Mouse (Mus musculus) embryonic fibroblast, embryonic 13.5 days (primary cell): ENCODE results near the gene Wasf2. TPM values are rescaled to one million over a fixed set of nuclear protein-coding genes. Genes with fewer than 3 reads are reported as not detected.

ENCODE experiments used
- H3K27ac ChIP-seq: 2 replicates; pipeline ENCODE4 v1.5.1; 2012; ENCODE audit warnings: low read length, control low read depth, inconsistent platforms; ENCODE audit not compliant: insufficient read depth
- H3K4me1 ChIP-seq: 2 replicates; pipeline ENCODE4 v1.6.1; 2011; ENCODE audit warnings: low read length; ENCODE audit not compliant: control insufficient read depth, insufficient read depth
- H3K4me3 ChIP-seq: 2 replicates; pipeline ENCODE4 v1.5.1; 2011; ENCODE audit warnings: mild to moderate bottlenecking, control low read depth, low read length; ENCODE audit not compliant: insufficient read depth
- CTCF ChIP-seq: IDR thresholded peaks from 2 replicates; pipeline ENCODE4 v1.5.1; 2011; ENCODE audit warnings: mild to moderate bottlenecking, control low read depth, low read length, moderate library complexity, borderline replicate concordance; ENCODE audit not compliant: insufficient read depth
- POLR2A ChIP-seq: IDR thresholded peaks from 2 replicates; pipeline ENCODE4 v1.6.1; 2011; ENCODE audit warnings: low read depth, mild to moderate bottlenecking, control low read depth, low read length, moderate library complexity
- polyA plus RNA-seq: library from polyadenylated mRNA; stranded (reverse); fragments of >200 nt; gene quantifications from 2 replicates; pipeline ENCODE4 v1.2.4, GENCODE M21; 2011; ENCODE audit warnings: low read depth; ENCODE audit not compliant: missing spikeins, insufficient read length

Wasf2 gene
- polyA plus RNA-seq, 1 experiment: 107 TPM

DNA sequence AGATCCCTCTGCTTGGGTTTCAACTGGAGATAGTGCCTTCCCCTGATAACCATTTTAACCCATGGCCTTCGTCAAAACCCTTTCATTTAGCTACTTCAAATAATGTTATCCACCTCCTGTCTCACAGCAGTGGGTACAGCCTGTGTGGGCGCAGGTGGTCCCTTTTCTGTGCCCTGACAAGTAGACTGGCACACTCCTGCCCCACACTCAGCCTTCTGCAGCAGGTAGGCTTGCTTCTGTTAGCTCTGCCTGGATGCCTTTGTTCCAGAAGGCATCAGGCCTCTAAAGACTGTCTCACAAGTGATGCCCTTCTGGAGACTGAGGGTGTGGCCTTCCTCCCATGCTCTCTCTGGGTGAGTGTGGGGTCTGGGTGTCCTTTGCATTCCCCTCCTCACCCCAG is 65.8 kb downstream of the Wasf2 start:
- H3K27ac ChIP-seq: no peak overlapping the region
- no peak for TF ChIP-seq CTCF
- TF ChIP-seq POLR2A: no peak

DNA sequence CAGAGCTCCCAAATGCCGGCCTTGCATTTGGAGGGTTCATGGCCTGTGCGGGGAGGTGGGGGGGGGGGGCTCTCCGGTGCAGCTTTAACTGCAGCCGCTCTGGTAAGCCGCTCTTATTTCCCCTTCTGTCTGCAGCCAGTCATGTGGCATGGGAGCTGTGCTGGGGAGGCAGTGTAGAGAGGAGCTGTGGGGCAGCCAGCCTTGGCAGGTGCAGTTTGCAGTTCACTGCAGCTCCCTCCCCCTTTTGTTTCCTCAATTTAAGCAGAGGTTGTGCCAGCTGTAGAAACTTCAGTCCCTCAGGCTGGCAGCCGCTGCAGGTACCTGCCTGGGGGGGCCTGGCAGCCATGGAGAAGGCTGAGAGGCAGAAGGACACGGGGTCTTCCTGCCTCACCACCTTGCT is 66.5 kb downstream of the Wasf2 start:
- no peak overlapping the region for H3K4me3 ChIP-seq
- H3K4me1 ChIP-seq: peaks cover 2% of the 10 kb centered on the region; the same call in 1 of the 2 replicates
- no peak for TF ChIP-seq CTCF
- no peak for TF ChIP-seq POLR2A
- no peak overlapping the region for H3K27ac ChIP-seq

More for the DNA sequence above, 65.8 kb downstream of the Wasf2 start:
- Histone ChIP-seq H3K4me1 (peaks cover 2% of the 10 kb centered on the region; the same call in 1 of the 2 replicates), H3K4me3 (no peak overlapping the region)

DNA sequence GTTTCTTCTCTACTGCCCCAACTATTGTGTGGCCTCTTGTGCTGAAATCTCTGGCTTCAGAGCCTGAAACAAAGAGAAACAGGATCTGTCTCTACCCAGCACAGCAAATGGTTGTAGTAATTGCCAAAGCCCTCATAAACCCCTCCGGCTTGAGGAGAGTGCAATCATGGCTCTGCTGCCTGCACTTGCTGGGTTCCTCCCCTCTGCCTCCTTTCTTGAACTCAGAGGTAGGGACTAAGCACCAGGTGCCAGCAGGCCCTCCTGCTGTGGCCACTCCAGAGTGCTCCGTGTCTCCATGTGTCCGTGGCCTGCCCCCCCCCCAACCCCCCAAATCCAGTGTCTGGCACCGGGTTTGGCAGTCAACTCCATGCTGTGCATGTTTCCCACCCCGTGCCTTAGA is 67.0 kb downstream of the Wasf2 start:
- TF ChIP-seq POLR2A (no peak), CTCF (no peak)
- no peak overlapping the region for H3K4me3 ChIP-seq
- H3K27ac ChIP-seq: no peak overlapping the region
- H3K4me1 ChIP-seq: peaks cover 2% of the 10 kb centered on the region; the same call in 1 of the 2 replicates

DNA sequence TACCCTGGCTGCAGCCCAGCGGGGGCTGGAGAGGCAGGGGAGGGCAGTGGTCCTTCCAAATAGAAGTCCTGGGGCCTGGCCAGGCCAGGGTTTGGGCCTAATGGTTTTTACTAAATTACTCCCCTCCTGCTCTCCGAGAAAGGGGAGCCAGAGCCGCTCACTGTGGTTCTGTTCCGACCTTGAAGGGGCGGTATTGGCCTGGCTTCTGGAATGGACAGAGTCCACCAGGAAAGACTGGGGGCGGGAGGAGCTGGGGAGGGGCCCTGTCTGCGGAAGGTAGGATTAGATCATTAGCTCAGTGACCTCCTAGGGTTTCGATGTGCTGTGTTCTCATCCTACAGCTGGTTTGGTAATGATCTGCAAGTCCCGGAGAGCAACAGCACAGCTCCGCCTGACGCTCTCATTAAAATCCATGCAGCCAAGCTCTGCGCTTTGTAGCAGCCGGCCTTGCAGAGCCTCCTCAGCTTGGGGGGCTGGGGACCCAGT is 67.5 kb downstream of the Wasf2 start:
- no peak overlapping the region for H3K27ac ChIP-seq
- peaks cover 2% of the 10 kb centered on the region; the same call in 1 of the 2 replicates for H3K4me1 ChIP-seq
- TF ChIP-seq POLR2A (no peak), CTCF (no peak)
- no peak overlapping the region for H3K4me3 ChIP-seq

DNA sequence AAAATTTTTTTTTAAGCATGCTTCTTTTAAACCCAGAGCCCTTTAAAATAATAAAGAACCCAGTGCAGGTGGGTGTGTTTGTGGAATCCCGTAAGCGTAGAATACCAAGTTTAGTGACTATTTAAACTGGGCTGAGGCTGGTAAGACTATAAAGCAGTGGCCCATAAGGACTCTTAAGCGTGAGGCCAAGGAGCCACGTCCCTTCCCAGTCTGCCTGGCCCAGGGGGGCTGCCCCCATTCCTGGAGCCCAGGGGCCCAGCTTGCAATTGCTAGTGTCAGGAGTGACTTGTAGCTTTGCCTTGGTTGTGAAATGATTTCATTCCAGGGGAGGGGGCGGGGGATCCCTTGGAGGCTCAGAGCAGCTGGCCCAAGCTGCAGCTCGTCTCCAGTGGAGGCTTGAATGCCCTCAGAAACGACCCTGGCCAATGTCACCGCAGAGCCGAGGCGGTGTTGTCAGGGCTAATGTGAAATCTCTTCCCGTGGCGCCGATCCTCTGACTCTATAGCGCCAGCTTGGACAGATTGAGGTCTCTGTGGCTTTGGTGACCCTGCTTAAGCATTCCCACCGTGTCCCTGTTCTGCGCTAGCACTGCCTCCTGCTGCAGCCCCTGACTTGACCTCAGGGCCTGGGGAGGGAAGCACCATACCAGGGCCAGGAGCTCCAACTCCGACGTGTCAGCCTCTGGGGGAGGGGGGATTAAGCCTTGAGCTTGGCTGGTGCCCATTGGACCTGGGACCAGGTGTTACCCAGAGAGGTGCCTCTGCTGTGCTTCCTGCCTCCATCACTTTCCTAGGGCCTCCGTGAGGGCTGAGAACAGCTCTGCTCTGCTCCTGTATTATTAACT is 68.3 kb downstream of the Wasf2 start:
- TF ChIP-seq CTCF: no peak
- no peak for TF ChIP-seq POLR2A

DNA sequence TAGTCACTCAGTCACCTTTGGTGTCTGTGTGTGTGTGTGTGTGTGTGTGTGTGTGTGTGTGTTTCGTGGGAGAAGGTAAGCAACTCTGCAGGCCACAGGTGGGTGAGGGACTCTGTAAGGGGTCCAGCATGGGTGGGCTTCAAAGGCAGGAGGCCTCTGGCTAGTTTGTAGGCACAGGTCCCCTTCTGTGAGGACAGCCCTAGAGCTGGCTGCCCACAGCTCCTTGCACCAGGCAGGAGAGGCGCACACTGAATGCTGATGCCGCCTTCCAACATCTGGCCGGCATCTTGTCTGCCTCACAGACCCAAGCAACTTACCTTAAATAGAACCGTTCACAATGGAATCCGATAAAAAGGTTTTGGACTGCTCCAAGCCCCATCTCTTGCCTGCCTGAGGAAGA is 69.4 kb downstream of the Wasf2 start:
- Histone ChIP-seq H3K4me1 (peaks cover 2% of the 10 kb centered on the region; the same call in 1 of the 2 replicates), H3K27ac (no peak overlapping the region), H3K4me3 (no peak overlapping the region)
- TF ChIP-seq CTCF (no peak), POLR2A (no peak)

More for the DNA sequence above, 68.3 kb downstream of the Wasf2 start:
- no peak overlapping the region for H3K4me3 ChIP-seq
- peaks cover 2% of the 10 kb centered on the region; the same call in 1 of the 2 replicates for H3K4me1 ChIP-seq
- H3K27ac ChIP-seq: no peak overlapping the region

DNA sequence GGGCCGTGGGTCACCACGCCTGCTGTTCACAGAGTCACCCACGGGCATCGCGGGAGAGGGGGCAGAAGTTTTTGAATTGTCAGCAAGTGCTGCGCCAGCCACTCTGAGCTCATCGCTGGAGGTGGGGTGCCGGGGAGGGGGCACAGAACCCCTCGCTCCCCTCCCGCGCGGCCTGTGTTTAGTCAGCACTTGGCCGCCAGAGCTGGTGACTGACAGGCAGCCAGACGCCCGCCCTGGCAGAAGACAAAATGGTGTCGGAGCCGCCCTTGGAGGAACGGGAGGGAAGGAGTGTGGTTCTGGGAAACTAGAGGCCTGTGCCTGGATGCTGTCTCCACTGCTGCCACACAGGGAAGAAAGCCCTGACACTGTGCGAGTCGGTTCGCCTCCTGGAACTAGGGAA is 70.0 kb downstream of the Wasf2 start:
- Histone ChIP-seq H3K4me1 (peaks cover 2% of the 10 kb centered on the region; the same call in 1 of the 2 replicates), H3K4me3 (no peak overlapping the region), H3K27ac (no peak overlapping the region)
- TF ChIP-seq POLR2A (no peak), CTCF (no peak)

DNA sequence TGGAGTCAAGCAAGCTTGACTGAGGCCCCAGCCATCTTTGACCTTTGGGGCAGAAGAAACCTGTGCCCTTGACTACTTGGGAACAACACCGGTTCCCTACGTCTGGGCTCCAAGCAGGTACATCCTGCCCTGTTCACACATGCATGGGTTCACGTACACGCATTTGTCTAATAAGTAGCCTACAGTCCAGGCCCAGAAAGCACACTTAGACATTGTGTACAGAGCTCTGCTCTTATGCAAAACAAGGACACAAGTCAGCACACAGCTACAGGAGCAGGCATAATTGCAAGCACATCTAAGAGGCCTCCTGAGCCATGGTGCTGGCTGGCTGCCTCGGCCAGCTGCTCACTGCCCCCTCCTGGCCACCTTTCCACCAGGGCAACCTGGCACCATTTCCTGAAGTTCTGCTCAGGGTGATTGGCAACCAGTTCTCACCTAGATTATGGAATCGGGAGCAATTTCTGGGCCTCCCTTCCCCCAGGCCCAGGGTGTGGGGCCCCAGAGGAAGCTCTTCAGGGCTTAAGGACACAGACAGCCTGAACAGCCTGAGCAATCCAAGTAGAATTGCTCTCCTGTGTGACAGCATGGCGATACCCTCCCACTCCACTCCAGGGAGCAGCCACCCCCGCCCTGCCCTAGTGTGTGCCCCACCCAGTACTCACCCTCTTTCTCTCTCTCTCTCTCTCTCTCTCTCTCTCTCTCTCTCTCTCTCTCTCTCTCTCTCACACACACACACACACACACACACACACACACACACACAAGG is 70.9 kb downstream of the Wasf2 start:
- TF ChIP-seq CTCF: peak; percentile 71
- no peak for TF ChIP-seq POLR2A
- no peak overlapping the region for H3K27ac ChIP-seq
- H3K4me1 ChIP-seq: peaks cover 2% of the 10 kb centered on the region; the same call in 1 of the 2 replicates
- H3K4me3 ChIP-seq: no peak overlapping the region

DNA sequence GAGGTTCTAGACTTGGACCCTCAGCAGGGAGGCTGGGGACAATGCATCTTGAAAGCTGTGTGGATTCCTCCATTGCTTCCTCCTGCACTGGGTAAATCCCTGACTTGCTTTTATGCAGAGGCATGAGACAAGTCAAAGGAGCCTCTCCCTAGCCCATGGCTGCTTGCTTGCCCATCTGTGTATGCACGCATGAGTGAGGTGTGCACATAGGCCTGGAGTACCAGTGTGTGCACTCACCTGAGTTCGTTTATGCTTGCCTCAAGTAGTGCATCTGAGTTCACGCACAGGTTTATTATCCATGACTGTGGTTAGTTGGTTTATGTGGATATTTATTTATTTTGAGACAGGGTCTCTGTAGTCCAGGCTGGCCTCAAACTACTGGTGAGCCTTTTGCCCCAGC is 71.9 kb downstream of the Wasf2 start:
- H3K27ac ChIP-seq: no peak overlapping the region
- H3K4me3 ChIP-seq: no peak overlapping the region
- TF ChIP-seq POLR2A: no peak
- TF ChIP-seq CTCF: no peak
- H3K4me1 ChIP-seq: peaks cover 2% of the 10 kb centered on the region; the same call in 1 of the 2 replicates
